Mouse (Mus musculus) heart, postnatal 0 days (tissue): ENCODE data around the gene Chchd4.

Source experiments
- CTCF ChIP-seq: IDR thresholded peaks from 2 replicates; pipeline ENCODE4 v1.5.1; 2016; ENCODE audit warnings: antibody characterized with exemption, control low read depth, low read depth
- EP300 ChIP-seq: IDR thresholded peaks from 2 replicates; pipeline ENCODE4 v1.6.1; 2016; ENCODE audit warnings: antibody characterized with exemption, low read depth

- TF ChIP-seq CTCF (no peak), EP300 (no peak)
Measured at GRCm38 (mm10) chr6:91441145-91441662, 32.1 kb downstream of the Chchd4 start.
